Mouse (Mus musculus) heart, adult 18-20 months (tissue): ENCODE measurements around the gene Gm5737. TPM values are rescaled to one million over a fixed set of nuclear protein-coding genes. Genes with fewer than 3 reads are reported as not detected.

Experiments
- DNase-seq, 2 experiments: peaks; one replicate each; pipeline ENCODE4 v3.0.0; 2021 to 2022; ENCODE audit warnings: mixed read lengths in 1 of 2
- total RNA-seq, 2 experiments: library from RNA; stranded (reverse); gene quantifications; 2 replicates each; pipeline ENCODE4 v1.2.3; 2021

The Gm5737 gene
- total RNA-seq, 2 experiments from 2014 or later, result 0.20 to 0.31 TPM

- peak; percentile 89 to 94 for DNase-seq
Observed at GRCm38 (mm10) chr7:120842345-120843036, 30.3 kb downstream of the Gm5737 start, which contains the start of gene Eef2k. Gene Eef2k (plus strand): TSS chr7:120842831.

- DNase-seq, result peak; percentile 93
Observed at GRCm38 (mm10) chr7:120843037-120843621, 31.0 kb downstream of the Gm5737 start.

DNA sequence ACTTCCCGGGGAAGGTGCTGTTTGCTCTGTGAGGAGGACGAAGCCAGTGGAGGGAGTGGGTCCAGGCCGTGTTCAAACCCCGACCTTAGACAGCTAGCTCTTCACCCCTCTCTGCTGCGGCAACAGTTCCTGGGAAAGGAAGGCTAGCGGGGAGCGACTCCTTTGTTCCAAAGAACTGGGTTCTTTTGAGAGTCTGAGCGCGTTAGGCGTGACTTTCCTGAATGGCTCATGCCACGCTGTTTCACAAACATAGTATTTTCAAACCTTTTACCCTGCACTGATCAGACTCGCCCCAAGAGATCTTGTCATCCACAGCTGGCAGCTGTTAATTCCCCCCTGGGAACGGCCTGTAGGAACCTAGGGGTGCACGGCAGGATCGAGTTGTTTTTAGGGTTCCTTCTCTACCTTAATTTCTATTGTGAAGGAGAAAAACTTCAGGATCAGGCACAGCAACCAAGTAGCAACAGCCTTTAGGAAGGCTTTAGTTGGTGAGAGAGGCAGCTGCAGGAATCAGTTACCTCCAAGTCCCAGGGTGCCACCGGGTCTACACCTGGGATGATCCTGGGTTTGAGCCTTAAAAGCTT, 31.8 kb downstream of the Gm5737 start:
- no peak for DNase-seq

DNA sequence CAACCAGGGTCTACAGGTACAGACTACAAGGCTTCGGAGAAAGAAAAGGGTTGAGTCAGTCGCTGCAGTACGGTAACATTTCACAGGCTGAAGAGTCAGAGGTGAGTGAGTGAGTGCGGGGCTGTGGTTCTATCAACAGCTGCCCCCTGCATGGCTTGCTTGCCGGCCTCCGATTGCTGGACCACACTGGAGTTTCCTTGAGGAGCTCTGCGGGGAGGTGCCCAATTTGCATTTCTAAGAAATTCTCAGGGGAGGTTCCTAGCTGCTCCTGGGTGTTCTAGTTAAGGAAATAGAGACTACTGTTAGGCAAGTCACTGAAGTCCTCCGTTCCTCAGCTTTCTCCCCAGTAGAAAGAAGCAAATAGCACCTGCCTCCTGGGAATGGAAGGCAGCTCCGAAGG, 32.5 kb downstream of the Gm5737 start:
- no peak for DNase-seq

- no peak for DNase-seq
Observed at GRCm38 (mm10) chr7:120848831-120849512, 36.8 kb downstream of the Gm5737 start.

DNA sequence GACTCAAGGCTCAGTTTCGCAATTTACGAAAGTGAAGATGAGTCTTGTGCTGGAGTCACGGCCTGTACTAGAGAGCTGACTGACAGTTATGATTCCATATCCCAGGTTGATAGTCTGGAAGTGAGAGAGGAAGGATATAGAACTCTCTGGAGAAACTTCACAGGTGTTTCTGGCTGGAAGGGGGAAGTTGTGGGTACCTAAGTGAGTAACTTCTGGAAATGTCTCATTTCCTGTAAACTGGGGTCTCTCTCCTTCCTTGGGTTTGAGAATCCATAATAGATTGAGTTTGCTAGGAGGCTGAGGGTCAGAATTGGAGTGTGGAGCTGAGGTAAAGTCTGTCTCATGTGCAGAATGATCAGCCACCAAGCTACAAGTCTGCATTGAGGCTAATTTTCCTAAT, 38.0 kb downstream of the Gm5737 start:
- DNase-seq, result no peak

DNA sequence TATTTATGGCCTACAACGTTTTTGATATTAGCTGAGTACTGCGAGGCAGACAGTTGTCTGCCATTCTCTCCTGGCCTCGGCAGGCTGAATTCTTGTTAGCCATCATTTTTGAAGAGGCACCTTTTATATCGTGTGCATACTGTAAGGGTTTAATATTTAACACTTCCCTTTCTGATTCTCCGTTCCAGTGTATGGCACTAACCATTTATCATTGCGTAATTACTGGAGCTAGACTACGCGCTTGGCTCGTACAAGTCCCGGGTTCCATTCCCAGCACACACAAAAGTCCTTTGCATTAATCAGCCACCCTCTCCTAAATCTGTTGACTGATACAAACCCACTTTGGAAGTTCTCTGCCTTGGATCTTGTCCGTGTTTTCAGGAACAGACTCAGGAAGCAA, 47.7 kb downstream of the Gm5737 start:
- DNase-seq, result no peak

DNA sequence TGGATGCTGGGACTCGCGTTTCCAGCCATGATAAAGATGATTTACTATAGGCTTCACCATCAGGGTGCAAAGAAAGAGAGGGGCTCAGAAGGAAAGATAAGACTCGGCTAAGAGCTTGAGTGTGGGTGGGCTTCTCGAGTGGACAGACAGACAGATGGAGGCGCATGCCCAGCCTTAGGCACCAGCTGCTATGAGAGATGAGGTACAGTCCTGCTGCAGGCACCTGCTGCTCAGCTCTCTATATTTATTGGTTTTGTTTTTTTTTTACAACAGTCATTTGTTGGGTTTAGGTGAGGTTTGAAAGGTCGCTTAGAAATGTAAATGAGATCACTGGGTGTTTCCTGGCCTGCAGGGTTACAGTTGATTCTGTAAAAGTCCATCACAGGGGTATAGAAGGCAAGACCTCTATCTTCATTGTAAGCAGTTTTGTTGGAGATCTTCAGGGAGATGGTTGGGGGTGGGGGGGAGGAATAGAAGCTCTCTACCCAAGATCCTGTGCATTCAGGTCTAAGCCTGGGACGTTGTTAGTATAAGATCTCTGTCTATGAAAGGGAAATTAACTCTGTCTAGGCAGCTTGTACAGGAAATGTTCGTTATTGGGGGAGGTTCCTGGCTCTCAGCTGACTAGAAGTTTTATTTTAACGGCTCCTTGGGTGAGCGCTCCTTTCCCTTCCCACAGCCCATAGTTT, 48.8 kb downstream of the Gm5737 start:
- DNase-seq, result no peak

DNA sequence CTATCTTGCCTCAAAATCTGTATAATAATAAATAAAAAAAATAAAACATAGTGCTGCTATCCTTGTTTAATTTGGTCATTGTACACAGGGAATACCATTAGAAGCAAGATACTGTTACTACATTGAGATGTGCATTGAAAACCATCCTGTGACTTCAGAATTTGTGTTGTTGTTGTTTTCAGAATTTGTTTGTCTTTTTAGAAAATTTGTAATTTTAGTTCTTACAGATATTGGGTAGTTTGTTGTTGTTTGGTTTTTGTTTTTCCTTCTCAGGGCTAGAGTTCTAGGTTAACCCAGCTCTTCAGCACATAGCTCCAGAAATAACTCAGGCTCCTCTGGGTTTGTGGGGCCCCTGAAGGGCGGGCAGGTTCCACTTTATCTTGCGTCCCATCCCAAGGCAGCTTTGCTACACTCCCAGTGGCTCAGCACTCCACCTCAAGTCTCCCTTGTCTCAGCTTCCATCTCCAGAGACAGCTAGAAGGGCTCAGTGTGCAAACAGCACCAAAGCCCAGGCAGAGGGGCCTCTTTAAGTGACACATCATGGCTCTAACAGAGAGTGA, 49.4 kb downstream of the Gm5737 start:
- DNase-seq, result no peak

GRCm38 (mm10) chr7:120862196-120862595, 50.0 kb downstream of the Gm5737 start:
- no peak for DNase-seq

DNA sequence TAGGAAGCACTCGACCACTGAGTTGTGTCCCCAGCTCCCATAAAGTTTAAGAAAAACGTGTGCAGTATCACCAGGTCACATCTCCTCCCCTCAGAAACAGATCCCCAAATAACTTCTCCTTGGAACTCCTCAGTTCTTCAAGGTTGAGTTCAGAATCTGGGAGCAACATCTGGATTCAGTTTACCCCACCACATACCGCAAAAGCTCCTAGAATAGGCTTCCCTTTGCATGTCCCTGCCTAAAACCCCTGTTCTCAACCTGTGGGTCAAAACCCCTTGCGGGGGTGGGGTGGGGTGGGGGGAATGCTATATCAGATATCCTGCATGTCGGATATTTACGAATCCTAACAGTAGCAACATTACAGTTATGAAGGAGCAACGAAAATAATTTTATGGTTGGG, 50.5 kb downstream of the Gm5737 start:
- no peak for DNase-seq

GRCm38 (mm10) chr7:120863476-120863875, 51.3 kb downstream of the Gm5737 start:
- no peak for DNase-seq

DNA sequence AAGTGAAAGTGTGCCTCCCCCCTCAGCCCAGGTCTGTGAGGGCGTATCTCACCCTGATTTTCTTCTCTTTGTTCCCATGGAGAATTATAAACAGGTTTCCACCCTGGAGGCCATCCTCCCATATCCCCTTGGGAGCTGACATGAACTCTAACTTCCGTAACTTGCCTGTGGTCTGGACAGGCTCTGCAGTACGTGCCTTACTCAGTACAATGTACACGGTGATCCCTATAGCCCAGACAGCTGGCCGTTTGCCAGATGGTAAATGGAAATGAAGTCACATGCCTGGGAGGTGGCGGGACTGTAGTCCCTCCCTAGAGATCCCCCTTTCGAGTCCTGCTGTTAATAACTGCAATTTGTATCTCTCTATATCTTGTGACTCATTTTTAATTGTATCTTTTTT, 52.9 kb downstream of the Gm5737 start:
- DNase-seq, result peak; percentile 66 to 74

GRCm38 (mm10) chr7:120865832-120866231, 53.7 kb downstream of the Gm5737 start:
- peak; percentile 53 to 73 for DNase-seq

DNA sequence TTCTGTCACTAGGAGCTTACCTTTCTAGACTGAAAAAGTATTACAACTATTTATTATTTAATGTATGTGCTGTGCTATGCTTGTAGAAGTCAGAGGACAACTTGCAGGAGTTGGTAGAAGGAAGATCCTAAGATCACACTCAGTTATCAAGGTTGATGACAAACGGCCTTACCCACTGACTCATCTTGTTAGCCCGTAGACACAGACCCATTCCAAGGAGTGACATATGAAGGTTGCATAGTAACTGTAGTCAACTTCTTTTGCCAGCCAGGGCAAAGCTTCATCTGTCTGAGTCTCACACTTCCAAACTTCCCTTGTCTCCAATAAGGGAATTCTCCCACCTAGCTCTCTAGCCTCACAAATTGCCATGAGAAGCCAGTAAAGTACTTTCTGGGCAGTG, 54.5 kb downstream of the Gm5737 start:
- no peak for DNase-seq

DNA sequence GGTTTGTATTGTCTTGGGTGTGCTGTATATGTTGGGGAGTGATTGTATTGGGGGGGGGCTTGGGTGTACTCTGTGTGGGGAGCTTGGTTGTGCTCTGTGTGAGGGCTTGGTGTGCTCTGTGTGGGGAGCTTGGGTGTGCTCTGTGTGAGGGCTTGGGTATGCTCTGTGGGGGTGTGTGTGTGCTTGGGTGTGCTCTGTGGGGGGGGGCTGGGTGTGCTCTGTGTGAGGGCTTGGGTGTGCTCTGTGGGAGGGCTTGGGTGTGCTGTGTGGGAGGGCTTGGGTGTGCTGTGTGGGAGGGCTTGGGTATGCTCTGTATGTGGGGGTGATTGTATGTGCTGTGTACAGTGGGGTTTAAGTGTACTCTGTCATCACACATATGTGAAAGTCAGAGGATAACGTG, 55.6 kb downstream of the Gm5737 start:
- no peak for DNase-seq

DNA sequence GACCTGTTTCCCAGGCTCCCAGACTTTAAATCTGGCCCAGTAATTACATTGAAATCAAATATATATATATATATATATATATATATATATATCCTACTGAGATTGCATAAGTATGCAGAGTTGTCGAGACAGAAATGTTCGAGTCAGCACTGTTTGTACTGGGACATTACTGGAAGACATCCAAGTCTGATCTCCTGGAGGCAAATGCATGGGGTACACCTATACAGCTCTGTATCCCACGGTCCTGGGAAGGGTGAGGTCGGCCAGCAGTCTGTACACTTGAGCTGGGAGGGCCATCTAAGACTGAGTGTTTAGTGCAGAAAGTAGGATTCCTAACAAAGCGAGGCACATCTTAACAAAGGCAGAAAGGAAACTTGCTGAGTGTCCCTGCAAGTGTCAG, 57.7 kb downstream of the Gm5737 start:
- DNase-seq, result no peak

DNA sequence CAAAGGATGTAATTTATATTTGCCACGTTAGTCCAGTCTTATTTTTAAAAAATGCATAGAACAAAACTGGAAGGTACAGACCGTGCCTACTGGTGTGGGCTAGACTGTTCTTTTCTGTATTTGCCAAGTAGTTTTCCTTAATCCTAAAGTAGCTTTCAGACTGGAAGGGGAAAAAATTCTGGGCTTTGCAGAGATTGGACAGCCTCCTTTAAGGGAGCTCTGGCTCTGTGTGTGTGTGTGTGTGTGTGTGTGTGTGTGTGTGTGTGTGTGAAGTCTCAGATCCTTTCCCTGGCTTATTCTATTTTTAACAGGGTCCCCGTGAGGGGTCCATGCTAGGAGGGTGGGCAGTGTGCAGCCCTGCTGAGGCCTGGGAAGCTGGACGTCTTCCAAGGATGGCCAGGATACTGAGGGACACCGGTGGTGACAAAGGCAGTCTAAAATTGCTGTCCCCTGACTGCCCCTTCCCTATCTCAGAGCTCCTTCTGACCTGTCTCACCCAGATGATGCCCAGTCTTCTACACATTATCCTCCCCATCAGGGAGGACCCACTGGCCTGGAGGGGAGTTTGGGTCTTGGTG, 58.4 kb downstream of the Gm5737 start:
- no peak for DNase-seq

- peak; percentile 38 to 60 for DNase-seq
Observed at GRCm38 (mm10) chr7:120873083-120873482, 60.9 kb downstream of the Gm5737 start.

- no peak for DNase-seq
Observed at GRCm38 (mm10) chr7:120874021-120874420, 61.9 kb downstream of the Gm5737 start.

DNA sequence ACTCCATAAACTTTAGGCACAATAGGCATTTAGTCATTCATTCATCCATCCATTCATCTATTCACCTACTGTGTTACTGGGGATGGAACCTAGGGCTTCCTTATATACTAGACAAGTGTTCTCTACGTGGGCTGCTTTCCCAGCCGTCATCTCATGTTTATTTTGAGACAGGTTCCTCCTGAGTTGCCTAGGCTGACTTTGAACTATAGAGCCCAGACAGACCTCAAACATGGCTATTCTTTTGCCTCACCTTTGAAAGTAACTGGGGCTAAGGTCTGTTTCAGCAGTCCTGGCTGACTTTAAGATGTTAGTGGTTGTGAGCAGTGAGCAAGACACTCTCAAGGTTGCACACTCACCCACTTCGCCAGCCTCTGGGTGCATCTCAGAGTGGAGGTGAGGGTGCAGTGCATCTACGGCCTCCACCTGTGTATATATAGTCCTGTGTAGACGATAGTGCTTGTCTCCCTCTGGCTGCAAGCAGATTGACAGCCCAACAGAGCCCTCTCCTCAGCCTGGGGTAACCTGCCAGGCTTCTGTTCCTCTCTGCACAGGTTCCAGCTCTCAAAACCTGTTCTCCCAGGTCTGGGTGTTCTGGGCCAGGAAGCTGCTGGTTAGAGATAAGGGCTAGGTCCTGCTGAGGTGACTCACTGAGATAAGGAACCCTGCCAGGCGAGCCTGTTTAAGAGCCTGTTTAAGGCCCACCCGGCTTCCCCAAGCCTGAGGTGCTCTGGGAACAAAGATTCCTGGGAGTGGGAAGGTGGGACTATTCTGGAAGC, 62.8 kb downstream of the Gm5737 start:
- DNase-seq, result no peak
